Comparison of ENCODE assay signal across 10 mouse cellular contexts in genomic region chr14:27822566-27822965, GRCm38 (mm10).
"Had no signal": no experiment of that assay in that cellular context is flagged by ENCODE, and none has a peak within 500 bp of the region (broad histone marks: within the 10 kb centered on the region; RNA-seq: fewer than 3 reads in every experiment).

No protein-coding gene starts in this region.

- H3K9me3 ChIP-seq: limb, embryonic 10.5 days; limb, embryonic 13.5 days; liver, embryonic 12.5 days; liver, embryonic 15.5 days; lung, embryonic 15.5 days; megakaryocyte, embryonic 14.5 days had no signal

- H3K9ac ChIP-seq: limb, embryonic 13.5 days; liver, embryonic 12.5 days; liver, embryonic 15.5 days; lung, embryonic 15.5 days had no signal

- H3K4me2 ChIP-seq: limb, embryonic 13.5 days; liver, embryonic 12.5 days; liver, embryonic 15.5 days; lung, embryonic 15.5 days; midbrain, embryonic 11.5 days had no signal

- DNase-seq: liver; thymus, postnatal 25 days had no signal

- ATAC-seq: liver, embryonic 12.5 days had no signal

- H3K36me3 ChIP-seq: limb, embryonic 10.5 days; limb, embryonic 13.5 days; liver, embryonic 12.5 days; liver, embryonic 15.5 days; lung, embryonic 15.5 days had no signal

- H3K27me3 ChIP-seq: limb, embryonic 13.5 days; liver, embryonic 12.5 days; liver, embryonic 15.5 days; lung, embryonic 15.5 days; megakaryocyte, embryonic 14.5 days had no signal

- H3K4me1 ChIP-seq: limb, embryonic 10.5 days; limb, embryonic 13.5 days; liver, embryonic 12.5 days; liver, embryonic 15.5 days; megakaryocyte, embryonic 14.5 days had no signal

- H3K4me3 ChIP-seq: limb, embryonic 10.5 days; limb, embryonic 13.5 days; liver, embryonic 12.5 days; liver, embryonic 15.5 days; lung, embryonic 15.5 days; megakaryocyte, embryonic 14.5 days had no signal

- H3K27ac ChIP-seq: kidney, postnatal 0 days; limb, embryonic 10.5 days; limb, embryonic 13.5 days; liver, embryonic 12.5 days; liver, embryonic 15.5 days; lung, embryonic 15.5 days had no signal
